Mouse (Mus musculus): ENCODE data around the gene Galnt6. TPM values are rescaled to one million over a fixed set of nuclear protein-coding genes. Genes with fewer than 3 reads are reported as not detected.

Gene Galnt6
- polyA plus RNA-seq, 2 experiments = 0.47 to 0.84 TPM

GRCm38 (mm10) chr15:100737667-100738066 is 8.5 kb upstream of the Galnt6 start:
- ATAC-seq (ENCODE audit: insufficient read depth) = no peak
- Histone ChIP-seq H3K36me3 (replicated peaks; ENCODE audit: control insufficient read depth, insufficient read depth, low read depth) (no peaks in the 10 kb centered on the region), H3K4me1 (replicated peaks; ENCODE audit: control insufficient read depth in 2 of 2, insufficient read depth in 2 of 2, low read length in 1 of 2) (peaks cover 25 to 35% of the 10 kb centered on the region in 2 experiments), H3K4me2 (ENCODE audit: low read depth) (peak overlapping the region; percentile 58), H3K27ac (peak overlapping the region; percentile 76), H3K9me3 (ENCODE audit: control insufficient read depth, low read length) (no peaks in the 10 kb centered on the region), H3K9ac (replicated peaks) (peak overlapping the region; percentile 28), H3K27me3 (ENCODE audit: control insufficient read depth, insufficient read depth, low read length) (no peaks in the 10 kb centered on the region; the same call in 1 of the 2 replicates), H3K4me3 (ENCODE audit: insufficient read depth in 1 of 2, low read depth in 2 of 2, low read length in 2 of 2) (no peak overlapping the region)
- no peak for DNase-seq (ENCODE audit: low read depth in 3 of 3, low spot score in 3 of 3)
- WGBS (ENCODE audit: insufficient replicate concordance) = 71% methylated on average over 3 of the region's 3 CpGs
- TF ChIP-seq EP300 (IDR thresholded peaks at IDR 0.05; ENCODE audit: low read depth) = no peak
- no peak for TF ChIP-seq CTCF (IDR thresholded peaks at IDR 0.05; ENCODE audit: low read depth)

DNA sequence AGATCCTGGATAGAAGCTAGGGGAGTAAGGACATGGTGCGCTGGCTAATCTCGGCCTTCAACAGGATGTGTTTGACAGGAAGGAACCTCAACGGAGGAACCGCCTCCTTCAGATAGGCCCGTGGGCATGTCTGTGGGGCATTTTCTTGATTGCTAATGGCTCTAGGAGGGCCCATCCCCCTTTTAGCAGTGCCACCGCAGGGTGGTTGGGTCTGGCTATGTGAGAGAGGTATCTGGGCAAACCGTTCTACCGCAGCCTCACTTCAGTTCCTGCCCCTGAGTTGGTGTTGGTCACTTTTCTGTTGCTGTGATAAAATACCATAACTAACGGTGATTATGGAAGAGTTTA is 6.8 kb upstream of the Galnt6 start:
- ATAC-seq (ENCODE audit: insufficient read depth) = no peak
- no peak overlapping the region for H3K27ac ChIP-seq

DNA sequence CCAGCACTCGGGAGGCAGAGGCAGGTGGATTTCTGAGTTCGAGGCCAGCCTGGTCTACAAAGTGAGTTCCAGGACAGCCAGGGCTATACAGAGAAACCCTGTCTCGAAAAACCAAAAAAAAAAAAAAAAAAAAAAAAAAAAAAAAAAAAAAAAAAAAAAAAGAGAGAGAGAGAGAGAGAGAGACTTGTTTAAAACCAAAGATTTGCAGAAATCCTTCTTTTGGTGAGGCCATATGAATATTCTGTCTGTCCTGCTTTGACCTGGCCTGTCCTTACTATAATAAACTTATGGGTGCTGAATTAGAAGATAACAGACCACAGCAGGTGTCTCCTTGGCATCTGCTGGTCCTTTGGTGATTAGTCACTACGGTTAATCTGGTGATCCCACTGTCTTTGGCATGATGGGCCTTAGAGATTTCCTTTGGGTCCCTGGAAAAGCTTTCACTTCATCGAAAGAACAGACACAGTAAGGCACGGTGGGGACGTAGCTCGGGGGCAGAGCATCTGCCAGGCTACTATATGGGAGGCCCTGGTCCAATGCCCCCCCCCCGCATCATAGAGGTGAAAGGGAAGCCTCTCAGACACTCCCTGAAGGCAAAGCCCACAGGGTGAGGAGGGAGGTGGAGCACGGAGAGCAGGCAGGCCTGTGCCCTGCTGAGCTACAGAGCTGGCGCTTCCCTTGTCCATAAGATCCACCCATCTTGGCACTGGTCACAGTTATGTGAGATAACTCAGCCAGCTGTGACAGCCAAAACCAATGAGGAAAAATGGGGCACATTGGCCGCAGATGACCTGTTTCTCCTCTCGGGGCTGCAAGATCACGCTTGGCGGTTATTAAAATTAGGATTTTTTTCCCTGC is 6.1 kb upstream of the Galnt6 start:
- H3K36me3 ChIP-seq (replicated peaks; ENCODE audit: control insufficient read depth, insufficient read depth, low read depth) = no peaks in the 10 kb centered on the region
- H3K27ac ChIP-seq = no peak overlapping the region
- WGBS (ENCODE audit: insufficient replicate concordance) = 40% methylated on average over 14 of the region's 15 CpGs
- no peaks in the 10 kb centered on the region for H3K9me3 ChIP-seq (ENCODE audit: control insufficient read depth, low read length)
- H3K4me3 ChIP-seq (ENCODE audit: insufficient read depth in 1 of 2, low read depth in 2 of 2, low read length in 2 of 2) = no peak overlapping the region
- ATAC-seq (ENCODE audit: insufficient read depth) = peak; percentile 4; the same call in 1 of the 2 replicates
- peaks cover 5% of the 10 kb centered on the region for H3K27me3 ChIP-seq (ENCODE audit: control insufficient read depth, insufficient read depth, low read length)
- peaks cover 25 to 37% of the 10 kb centered on the region in 2 experiments for H3K4me1 ChIP-seq (replicated peaks; ENCODE audit: control insufficient read depth in 2 of 2, insufficient read depth in 2 of 2, low read length in 1 of 2)
- no peak for TF ChIP-seq CTCF (IDR thresholded peaks at IDR 0.05; ENCODE audit: low read depth)
- peak; percentile 82 for TF ChIP-seq EP300 (IDR thresholded peaks at IDR 0.05; ENCODE audit: low read depth)
- H3K9ac ChIP-seq (replicated peaks) = no peak overlapping the region
- H3K4me2 ChIP-seq (ENCODE audit: low read depth) = peak overlapping the region; percentile 2; the same call in 1 of the 2 replicates
- DNase-seq (ENCODE audit: low read depth in 3 of 3, low spot score in 3 of 3) = peak in 2 of 3 experiments; percentile 44 to 65

More for the DNA sequence above, 6.8 kb upstream of the Galnt6 start:
- H3K9ac ChIP-seq (replicated peaks) = no peak overlapping the region
- no peak overlapping the region for H3K4me3 ChIP-seq (ENCODE audit: insufficient read depth in 1 of 2, low read depth in 2 of 2, low read length in 2 of 2)
- no peaks in the 10 kb centered on the region for H3K9me3 ChIP-seq (ENCODE audit: control insufficient read depth, low read length)
- H3K4me2 ChIP-seq (ENCODE audit: low read depth) = peak overlapping the region; percentile 2; the same call in 1 of the 2 replicates
- H3K4me1 ChIP-seq (replicated peaks; ENCODE audit: control insufficient read depth in 2 of 2, insufficient read depth in 2 of 2, low read length in 1 of 2) = peaks cover 25 to 37% of the 10 kb centered on the region in 2 experiments
- H3K36me3 ChIP-seq (replicated peaks; ENCODE audit: control insufficient read depth, insufficient read depth, low read depth) = no peaks in the 10 kb centered on the region
- no peak for DNase-seq (ENCODE audit: low read depth in 3 of 3, low spot score in 3 of 3)
- no peaks in the 10 kb centered on the region; the same call in 1 of the 2 replicates for H3K27me3 ChIP-seq (ENCODE audit: control insufficient read depth, insufficient read depth, low read length)
- TF ChIP-seq EP300 (IDR thresholded peaks at IDR 0.05; ENCODE audit: low read depth) = no peak
- no peak for TF ChIP-seq CTCF (IDR thresholded peaks at IDR 0.05; ENCODE audit: low read depth)
- 18% methylated on average over 9 of the region's 9 CpGs for WGBS (ENCODE audit: insufficient replicate concordance)

DNA sequence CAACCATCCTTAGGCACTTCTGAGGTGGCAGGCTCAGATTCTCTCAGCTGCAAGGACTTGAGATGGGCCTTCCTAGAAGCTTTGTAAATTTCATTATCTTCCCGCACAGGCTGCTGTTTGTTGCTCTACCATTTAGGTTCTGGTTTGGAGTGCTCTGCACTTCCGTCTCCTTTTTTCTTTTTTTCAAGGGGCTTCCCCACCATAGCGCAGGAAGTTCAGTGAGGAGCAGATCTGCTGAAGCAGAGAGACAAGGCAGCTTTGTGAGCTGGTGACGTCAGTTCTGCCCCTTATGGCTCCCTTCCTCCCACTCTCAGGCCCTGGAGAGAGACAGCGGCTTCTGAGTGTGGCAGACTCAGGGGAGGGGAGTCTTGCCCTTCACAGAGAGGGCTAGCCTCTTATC is 3.4 kb upstream of the Galnt6 start:
- Histone ChIP-seq H3K4me3 (ENCODE audit: insufficient read depth in 1 of 2, low read depth in 2 of 2, low read length in 2 of 2) (no peak overlapping the region), H3K27me3 (ENCODE audit: control insufficient read depth, insufficient read depth, low read length) (peaks cover 33% of the 10 kb centered on the region), H3K4me2 (ENCODE audit: low read depth) (no peak overlapping the region), H3K36me3 (replicated peaks; ENCODE audit: control insufficient read depth, insufficient read depth, low read depth) (no peaks in the 10 kb centered on the region), H3K9ac (replicated peaks) (no peak overlapping the region), H3K4me1 (replicated peaks; ENCODE audit: control insufficient read depth in 2 of 2, insufficient read depth in 2 of 2, low read length in 1 of 2) (peaks cover 13 to 24% of the 10 kb centered on the region in 2 experiments), H3K27ac (no peak overlapping the region), H3K9me3 (ENCODE audit: control insufficient read depth, low read length) (no peaks in the 10 kb centered on the region)
- WGBS (ENCODE audit: insufficient replicate concordance) = 8% methylated on average over 5 of the region's 5 CpGs
- no peak for ATAC-seq (ENCODE audit: insufficient read depth)
- no peak for TF ChIP-seq EP300 (IDR thresholded peaks at IDR 0.05; ENCODE audit: low read depth)
- TF ChIP-seq CTCF (IDR thresholded peaks at IDR 0.05; ENCODE audit: low read depth) = no peak
- no peak for DNase-seq (ENCODE audit: low read depth in 3 of 3, low spot score in 3 of 3)

- peaks cover 9 to 20% of the 10 kb centered on the region in 2 experiments for H3K4me1 ChIP-seq (replicated peaks; ENCODE audit: control insufficient read depth in 2 of 2, insufficient read depth in 2 of 2, low read length in 1 of 2)
- 45% methylated on average over 9 of the region's 9 CpGs for WGBS (ENCODE audit: insufficient replicate concordance)
Observed at GRCm38 (mm10) chr15:100731081-100731480, 1.9 kb upstream of the Galnt6 start.

More at GRCm38 (mm10) chr15:100731081-100731480, 1.9 kb upstream of the Galnt6 start:
- H3K36me3 ChIP-seq (replicated peaks; ENCODE audit: control insufficient read depth, insufficient read depth, low read depth) = no peaks in the 10 kb centered on the region
- H3K27ac ChIP-seq = no peak overlapping the region
- no peak overlapping the region for H3K4me3 ChIP-seq (ENCODE audit: insufficient read depth in 1 of 2, low read depth in 2 of 2, low read length in 2 of 2)
- no peak overlapping the region for H3K9ac ChIP-seq (replicated peaks)
- H3K27me3 ChIP-seq (ENCODE audit: control insufficient read depth, insufficient read depth, low read length) = peaks cover 36% of the 10 kb centered on the region
- no peaks in the 10 kb centered on the region for H3K9me3 ChIP-seq (ENCODE audit: control insufficient read depth, low read length)
- TF ChIP-seq CTCF (IDR thresholded peaks at IDR 0.05; ENCODE audit: low read depth) (no peak), EP300 (IDR thresholded peaks at IDR 0.05; ENCODE audit: low read depth) (no peak)
- ATAC-seq (ENCODE audit: insufficient read depth) = no peak
- no peak overlapping the region for H3K4me2 ChIP-seq (ENCODE audit: low read depth)
- no peak for DNase-seq (ENCODE audit: low read depth in 3 of 3, low spot score in 3 of 3)
